Mouse (Mus musculus) E14TG2a.4 (cell line): ENCODE data around the gene Rps6kb1.
A peak's percentile ranks its signal among the peaks of the same experiment; 100 is the strongest.
"Not testable (repeated sequence)": the region's sequence is repeated elsewhere in the genome, so short reads cannot be mapped to it uniquely, and the experiment has no call there.

ENCODE experiments used
- H3K27me3 ChIP-seq: 2 replicates; pipeline ENCODE4 v1.6.1; 2014; ENCODE audit warnings: low read length, control low read depth; ENCODE audit not compliant: insufficient read depth
- H3K36me3 ChIP-seq: 2 replicates; pipeline ENCODE4 v1.6.1; 2014; ENCODE audit warnings: low read length, control low read depth; ENCODE audit not compliant: insufficient read depth
- H3K4me1 ChIP-seq: replicated peaks from 2 replicates; pipeline ENCODE4 v1.6.1; 2014; ENCODE audit warnings: low read depth, low read length, control low read depth
- H3K4me3 ChIP-seq: replicated peaks from 2 replicates; pipeline ENCODE4 v1.5.1; 2014; ENCODE audit warnings: mild to moderate bottlenecking, low read length
- H3K9me3 ChIP-seq: 2 replicates; pipeline ENCODE4 v1.6.1; 2014; ENCODE audit warnings: low read length, control low read depth
- CTCF ChIP-seq: conservative IDR thresholded peaks from 2 replicates; pipeline ENCODE4 v1.5.1; 2014; ENCODE audit warnings: low read length
- NANOG ChIP-seq: IDR thresholded peaks from 2 replicates; pipeline ENCODE4 v1.6.1; 2014; ENCODE audit warnings: borderline replicate concordance, low read length, mixed read lengths
- POU5F1 ChIP-seq: IDR thresholded peaks from 2 replicates; pipeline ENCODE4 v1.6.1; 2014; ENCODE audit warnings: low read length, borderline replicate concordance

The Rps6kb1 gene

GRCm38 (mm10) chr11:86538786-86539185, 5.8 kb downstream of the Rps6kb1 start:
- TF ChIP-seq POU5F1 (no peak), NANOG (no peak), CTCF (no peak)
- Histone ChIP-seq H3K36me3 (peaks cover 27% of the 10 kb centered on the region), H3K4me3 (no peak overlapping the region), H3K4me1 (peaks cover 51% of the 10 kb centered on the region), H3K27me3 (no peaks in the 10 kb centered on the region), H3K9me3 (no peaks in the 10 kb centered on the region)

GRCm38 (mm10) chr11:86534201-86534910, 10.2 kb downstream of the Rps6kb1 start:
- Histone ChIP-seq H3K36me3 (peaks cover 49% of the 10 kb centered on the region), H3K9me3 (no peaks in the 10 kb centered on the region), H3K4me3 (no peak overlapping the region), H3K4me1 (peaks cover 21% of the 10 kb centered on the region), H3K27me3 (no peaks in the 10 kb centered on the region)
- TF ChIP-seq POU5F1 (no peak), NANOG (no peak), CTCF (no peak)

DNA sequence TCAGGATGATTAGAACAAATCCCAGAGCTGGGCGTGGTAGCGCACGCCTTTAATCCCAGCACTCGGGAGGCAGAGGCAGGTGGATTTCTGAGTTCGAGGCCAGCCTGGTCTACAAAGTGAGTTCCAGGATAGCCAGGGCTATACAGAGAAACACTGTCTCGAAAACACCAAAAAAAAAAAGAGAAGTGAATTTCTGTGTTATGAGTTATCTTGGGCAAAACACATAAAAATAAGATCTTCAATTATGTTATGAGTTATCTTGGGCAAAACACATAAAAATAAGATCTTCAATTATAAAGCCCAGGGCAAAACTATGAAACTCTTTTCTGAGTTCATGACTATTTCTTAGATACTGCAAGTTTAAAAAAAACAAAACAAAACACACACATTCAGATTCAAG, 11.3 kb downstream of the Rps6kb1 start:
- not testable (repeated sequence) for H3K9me3 ChIP-seq, H3K4me3 ChIP-seq, H3K27me3 ChIP-seq
- peaks cover 54% of the 10 kb centered on the region for H3K36me3 ChIP-seq
- peaks cover 16% of the 10 kb centered on the region; the same call in 1 of the 2 replicates for H3K4me1 ChIP-seq

- TF ChIP-seq POU5F1 (no peak), NANOG (no peak), CTCF (peak; percentile 56)
- Histone ChIP-seq H3K36me3 (peaks cover 59% of the 10 kb centered on the region), H3K4me1 (peaks cover 16% of the 10 kb centered on the region; the same call in 1 of the 2 replicates), H3K9me3 (no peaks in the 10 kb centered on the region), H3K27me3 (no peaks in the 10 kb centered on the region), H3K4me3 (no peak overlapping the region)
Measured at GRCm38 (mm10) chr11:86532834-86533233, 11.8 kb downstream of the Rps6kb1 start.

DNA sequence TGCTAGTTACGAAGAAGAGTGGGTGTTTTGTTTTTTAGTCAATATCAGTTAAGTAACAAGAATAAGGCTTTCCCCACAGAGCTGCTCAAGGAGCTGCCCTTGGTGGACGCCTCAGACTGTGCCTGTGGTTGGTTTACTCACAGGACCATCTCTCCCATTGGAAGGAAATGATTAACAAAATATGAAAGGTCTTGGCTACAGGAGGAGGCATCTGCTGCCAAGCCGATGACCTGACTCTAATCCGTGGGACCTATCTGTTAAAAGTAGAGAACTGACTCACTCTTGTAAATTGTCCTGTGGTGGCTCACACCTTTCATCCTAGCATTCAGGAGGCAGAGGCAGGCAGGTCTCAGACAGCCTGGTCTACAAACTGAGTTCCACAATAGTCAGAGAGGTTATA, 17.1 kb downstream of the Rps6kb1 start:
- H3K4me1 ChIP-seq = no peaks in the 10 kb centered on the region

GRCm38 (mm10) chr11:86519751-86520150, 24.9 kb downstream of the Rps6kb1 start:
- Histone ChIP-seq H3K27me3 (no peaks in the 10 kb centered on the region), H3K9me3 (no peaks in the 10 kb centered on the region), H3K4me1 (peaks cover 7% of the 10 kb centered on the region), H3K4me3 (no peak overlapping the region), H3K36me3 (peaks cover 88% of the 10 kb centered on the region)
- TF ChIP-seq CTCF (no peak), NANOG (no peak), POU5F1 (no peak)

More for the DNA sequence above, 17.1 kb downstream of the Rps6kb1 start:
- Histone ChIP-seq H3K27me3 (no peaks in the 10 kb centered on the region), H3K9me3 (no peaks in the 10 kb centered on the region), H3K36me3 (peaks cover 87% of the 10 kb centered on the region), H3K4me3 (no peak overlapping the region)
- TF ChIP-seq CTCF (no peak), POU5F1 (no peak), NANOG (no peak)

GRCm38 (mm10) chr11:86517229-86517628, 27.4 kb downstream of the Rps6kb1 start:
- Histone ChIP-seq H3K36me3 (peaks cover 88% of the 10 kb centered on the region), H3K27me3 (no peaks in the 10 kb centered on the region), H3K4me3 (no peak overlapping the region), H3K9me3 (no peaks in the 10 kb centered on the region), H3K4me1 (peaks cover 7% of the 10 kb centered on the region)
- TF ChIP-seq CTCF = no peak
- TF ChIP-seq NANOG = no peak
- TF ChIP-seq POU5F1 = no peak

- TF ChIP-seq CTCF (no peak), NANOG (no peak), POU5F1 (no peak)
- peaks cover 7% of the 10 kb centered on the region for H3K4me1 ChIP-seq
- H3K9me3 ChIP-seq = no peaks in the 10 kb centered on the region
- no peaks in the 10 kb centered on the region for H3K27me3 ChIP-seq
- peaks cover 89% of the 10 kb centered on the region for H3K36me3 ChIP-seq
- no peak overlapping the region for H3K4me3 ChIP-seq
Measured at GRCm38 (mm10) chr11:86516620-86517019, 28.0 kb downstream of the Rps6kb1 start.

DNA sequence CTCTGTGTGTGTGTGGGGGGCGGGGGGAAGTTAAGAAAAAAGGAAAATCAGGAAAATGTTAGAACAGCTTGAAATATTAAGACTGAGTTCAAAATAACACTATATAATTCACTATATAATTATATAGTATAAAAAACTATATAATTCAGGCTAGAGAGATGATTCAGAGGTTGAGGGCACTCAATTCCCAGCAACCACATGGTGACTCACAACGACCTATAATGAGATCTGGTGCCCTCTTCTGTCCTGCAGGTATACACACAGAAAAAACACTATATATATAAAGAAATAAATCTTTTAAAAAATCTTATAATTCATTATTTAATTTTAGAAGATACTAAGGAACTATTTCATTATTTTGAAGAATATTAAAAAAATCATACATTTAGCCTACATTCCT, 36.6 kb downstream of the Rps6kb1 start:
- Histone ChIP-seq H3K4me1 (0 out of 2 replicates have a peak, but pooled peaks cover 7% of the 10 kb centered on the region), H3K27me3 (no peaks in the 10 kb centered on the region), H3K36me3 (peaks cover 89% of the 10 kb centered on the region), H3K9me3 (no peaks in the 10 kb centered on the region), H3K4me3 (no peak overlapping the region)
- TF ChIP-seq CTCF (no peak), POU5F1 (no peak), NANOG (no peak)
